Mouse (Mus musculus) myocyte (in vitro differentiated cells): ENCODE data around the gene Coro7.

Experiments
- MAX ChIP-seq: IDR thresholded peaks from one replicate; pipeline ENCODE4 v1.6.1; 2011; ENCODE audit warnings: low read depth, mild to moderate bottlenecking, control low read depth
- MYOD1 ChIP-seq, 3 experiments: IDR thresholded peaks; one replicate each; pipeline ENCODE4 v1.6.1; 2011; ENCODE audit warnings: control low read depth in 2 of 3, low read depth in 2 of 3, mild to moderate bottlenecking in 2 of 3, moderate library complexity in 1 of 3; ENCODE audit not compliant: insufficient read length in 2 of 3, control insufficient read depth in 1 of 3
- POLR2A ChIP-seq: IDR thresholded peaks from one replicate; pipeline ENCODE4 v1.6.1; 2011; ENCODE audit warnings: low read depth, mild to moderate bottlenecking, control low read depth, moderate library complexity; ENCODE audit not compliant: insufficient read length
- POLR2AphosphoS2 ChIP-seq: IDR thresholded peaks from one replicate; pipeline ENCODE4 v1.6.1; 2011; ENCODE audit warnings: low read depth, control low read depth; ENCODE audit not compliant: insufficient read length
- TCF12 ChIP-seq: IDR thresholded peaks from one replicate; pipeline ENCODE4 v1.6.1; 2011; ENCODE audit warnings: mild to moderate bottlenecking, control low read depth; ENCODE audit not compliant: poor library complexity, insufficient read depth, severe bottlenecking
- TCF3 ChIP-seq: IDR thresholded peaks from one replicate; pipeline ENCODE4 v1.6.1; 2011; ENCODE audit warnings: low read depth, control low read depth; ENCODE audit not compliant: insufficient read length
- USF1 ChIP-seq: IDR thresholded peaks from one replicate; pipeline ENCODE4 v1.6.1; 2011; ENCODE audit warnings: low read depth, mild to moderate bottlenecking, control low read depth, moderate library complexity

DNA sequence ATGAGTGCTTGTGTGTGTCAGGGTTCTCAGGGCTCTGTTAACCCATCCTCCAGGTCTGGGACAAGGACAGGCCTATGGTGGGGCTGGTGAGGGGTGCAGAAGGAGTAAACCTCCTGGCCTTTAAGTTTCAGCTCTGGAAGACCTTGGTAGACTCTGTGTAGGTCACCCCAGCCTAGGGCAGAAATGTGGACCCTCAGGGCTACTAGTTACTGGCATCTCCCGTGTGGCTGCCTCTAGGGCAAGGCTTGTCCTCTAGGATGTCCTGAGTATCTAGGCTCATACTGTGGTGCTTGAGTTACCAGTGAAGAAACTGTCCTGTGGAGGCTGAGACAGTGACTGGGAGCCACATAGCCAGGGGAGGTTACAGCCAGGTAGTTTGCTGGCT lies 76.1 kb downstream of the Coro7 start:
- no peak for TF ChIP-seq MAX
- no peak for TF ChIP-seq TCF12
- no peak for TF ChIP-seq POLR2A
- TF ChIP-seq MYOD1 (IDR thresholded peaks at IDR 0.05; ENCODE audit: control insufficient read depth in 1 of 3, insufficient read length in 2 of 3, low read depth in 2 of 3): no peak
- no peak for TF ChIP-seq POLR2AphosphoS2
- TF ChIP-seq USF1: no peak
- no peak for TF ChIP-seq TCF3
